Mouse (Mus musculus) bone marrow macrophage, adult 2 months (primary cell): ENCODE measurements around the gene Tnrc18.

Experiments
- CTCF ChIP-seq: IDR thresholded peaks from 2 replicates; pipeline ENCODE4 v1.5.1; 2012; ENCODE audit warnings: low read depth, mild to moderate bottlenecking, low read length, moderate library complexity
- POLR2A ChIP-seq: IDR thresholded peaks from 2 replicates; pipeline ENCODE4 v1.6.1; 2012; ENCODE audit warnings: mild to moderate bottlenecking, low read depth, low read length, borderline replicate concordance

GRCm38 (mm10) chr5:142709436-142709835 is 108.0 kb downstream of the Tnrc18 start:
- TF ChIP-seq CTCF (no peak), POLR2A (no peak)
